Mouse (Mus musculus) lung, postnatal 0 days (tissue): ENCODE data around the gene Ptbp2. TPM values are rescaled to one million over a fixed set of nuclear protein-coding genes. Genes with fewer than 3 reads are reported as not detected.

Experiments used
- ATAC-seq: fragments of 200-750 bp; cut with Nextera tagmentation; 2 replicates; pipeline ENCODE4 v1.8.0; 2017; ENCODE audit warnings: moderate library complexity
- DNase-seq: peaks from one replicate; pipeline ENCODE4 v3.0.0-alpha.2; 2016; ENCODE audit warnings: low spot score
- H3K27ac ChIP-seq: fragments of 300-500 bp; sonication (generic); 2 replicates; pipeline ENCODE4 v1.5.1; 2014; ENCODE audit warnings: antibody characterized with exemption, mild to moderate bottlenecking, low read length, mixed read lengths
- H3K27me3 ChIP-seq: fragments of 300-500 bp; sonication (generic); replicated peaks from 2 replicates; pipeline ENCODE4 v1.6.1; 2014; ENCODE audit warnings: low read length, mixed read lengths; ENCODE audit not compliant: insufficient read depth
- H3K36me3 ChIP-seq: fragments of 300-500 bp; sonication (generic); 2 replicates; pipeline ENCODE4 v1.6.1; 2014; ENCODE audit warnings: low read length, mixed read lengths; ENCODE audit not compliant: insufficient read depth
- H3K4me1 ChIP-seq: fragments of 300-500 bp; sonication (generic); 2 replicates; pipeline ENCODE4 v1.6.1; 2014; ENCODE audit warnings: antibody characterized with exemption, low read depth, low read length, mixed read lengths; ENCODE audit not compliant: insufficient read depth
- H3K4me2 ChIP-seq: fragments of 300-500 bp; sonication (generic); replicated peaks from 2 replicates; pipeline ENCODE4 v1.6.1; 2014; ENCODE audit warnings: low read depth, mild to moderate bottlenecking, low read length, moderate library complexity, mixed read lengths
- H3K4me3 ChIP-seq: fragments of 300-500 bp; sonication (generic); 2 replicates; pipeline ENCODE4 v1.5.1; 2014; ENCODE audit warnings: low read depth, low read length
- H3K9ac ChIP-seq: fragments of 300-500 bp; sonication (generic); replicated peaks from 2 replicates; pipeline ENCODE4 v1.6.1; 2014; ENCODE audit warnings: low read depth, mild to moderate bottlenecking
- H3K9me3 ChIP-seq: fragments of 300-500 bp; sonication (generic); 2 replicates; pipeline ENCODE4 v1.6.1; 2016; ENCODE audit warnings: low read length, mixed read lengths
- CTCF ChIP-seq: IDR thresholded peaks from 2 replicates; pipeline ENCODE4 v1.5.1; 2016; ENCODE audit warnings: antibody characterized with exemption, mild to moderate bottlenecking
- EP300 ChIP-seq: IDR thresholded peaks from 2 replicates; pipeline ENCODE4 v1.6.1; 2016; ENCODE audit warnings: antibody characterized with exemption, mild to moderate bottlenecking, control low read depth
- WGBS: fragments of 180-500 bp; shearing (Covaris S2); extraction: QIAGEN DNeasy Blood & Tissue Kit; methylation state at CpG from one replicate; pipeline ENCODE4 v1.1.7; 2014; 5-methylcytosine and 5-hydroxymethylcytosine counted together
- microRNA-seq: library from miRNA; unstranded; fragments of <30 nt; microRNA quantifications from one replicate; pipeline ENCODE4, GENCODE M21; 2016
- polyA plus RNA-seq: library from polyadenylated mRNA; unstranded; fragments of >200 nt; fragmentation: Nextera tagmentation; extraction: Ambion mirVana; gene quantifications from 2 replicates; pipeline ENCODE4 v1.2.1, GENCODE M21; 2015

Ptbp2 gene
- polyA plus RNA-seq, 1 experiment from 2014 or later: 21.5 TPM

DNA sequence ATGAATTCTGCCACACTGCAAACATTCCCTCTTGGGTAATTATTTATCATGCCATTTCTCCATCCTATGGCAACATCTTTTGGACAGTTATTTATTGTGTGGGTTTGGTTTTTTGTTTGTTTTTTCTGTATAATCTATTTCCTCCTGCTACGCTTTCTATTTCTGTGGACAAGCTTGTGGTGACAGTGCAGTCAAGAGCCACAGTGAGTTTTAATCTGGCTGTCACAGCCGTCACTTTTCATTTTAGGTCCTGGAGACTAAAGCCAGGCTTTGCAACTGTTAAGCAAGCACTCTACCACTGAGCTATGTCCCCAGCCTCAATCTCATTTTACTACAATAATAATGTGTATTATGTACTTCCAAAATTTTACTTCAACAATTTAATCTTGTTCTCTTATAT lies 54.4 kb downstream of the Ptbp2 start:
- H3K27me3 ChIP-seq: no peaks in the 10 kb centered on the region
- WGBS: 87% methylated on average over 2 of the region's 2 CpGs
- H3K9me3 ChIP-seq: no peaks in the 10 kb centered on the region
- no peaks in the 10 kb centered on the region for H3K4me1 ChIP-seq
- no peak for TF ChIP-seq EP300
- no peak for TF ChIP-seq CTCF
- ATAC-seq: no peak
- no peak for DNase-seq
- no peaks in the 10 kb centered on the region for H3K36me3 ChIP-seq
- H3K4me2 ChIP-seq: no peak overlapping the region
- H3K27ac ChIP-seq: no peak overlapping the region
- no peak overlapping the region for H3K4me3 ChIP-seq
- H3K9ac ChIP-seq: no peak overlapping the region

- Histone ChIP-seq H3K4me3 (no peak overlapping the region), H3K9me3 (no peaks in the 10 kb centered on the region), H3K27me3 (no peaks in the 10 kb centered on the region), H3K4me2 (no peak overlapping the region), H3K4me1 (no peaks in the 10 kb centered on the region), H3K27ac (no peak overlapping the region), H3K36me3 (no peaks in the 10 kb centered on the region), H3K9ac (no peak overlapping the region)
- ATAC-seq: no peak
- no peak for DNase-seq
- 93% methylated on average over 5 of the region's 5 CpGs for WGBS
- TF ChIP-seq EP300: no peak
- no peak for TF ChIP-seq CTCF
Measured at GRCm38 (mm10) chr3:119712066-119712465, 72.2 kb downstream of the Ptbp2 start.

GRCm38 (mm10) chr3:119711503-119711902 lies 72.8 kb downstream of the Ptbp2 start:
- WGBS: 88% methylated on average over 3 of the region's 3 CpGs
- no peaks in the 10 kb centered on the region for H3K36me3 ChIP-seq
- H3K9ac ChIP-seq: no peak overlapping the region
- no peaks in the 10 kb centered on the region for H3K4me1 ChIP-seq
- DNase-seq (no peak), ATAC-seq (no peak)
- no peak overlapping the region for H3K4me2 ChIP-seq
- TF ChIP-seq EP300 (no peak), CTCF (no peak)
- no peak overlapping the region for H3K27ac ChIP-seq
- no peak overlapping the region for H3K4me3 ChIP-seq
- H3K27me3 ChIP-seq: no peaks in the 10 kb centered on the region
- H3K9me3 ChIP-seq: no peaks in the 10 kb centered on the region

GRCm38 (mm10) chr3:119701467-119701866 lies 82.8 kb downstream of the Ptbp2 start:
- Histone ChIP-seq H3K9ac (no peak overlapping the region), H3K4me2 (no peak overlapping the region), H3K27me3 (no peaks in the 10 kb centered on the region), H3K36me3 (no peaks in the 10 kb centered on the region), H3K4me3 (no peak overlapping the region), H3K27ac (no peak overlapping the region), H3K4me1 (no peaks in the 10 kb centered on the region), H3K9me3 (no peaks in the 10 kb centered on the region)
- DNase-seq: no peak
- WGBS: 35% methylated on average over 3 of the region's 3 CpGs
- ATAC-seq: no peak
- no peak for TF ChIP-seq EP300
- TF ChIP-seq CTCF: no peak

DNA sequence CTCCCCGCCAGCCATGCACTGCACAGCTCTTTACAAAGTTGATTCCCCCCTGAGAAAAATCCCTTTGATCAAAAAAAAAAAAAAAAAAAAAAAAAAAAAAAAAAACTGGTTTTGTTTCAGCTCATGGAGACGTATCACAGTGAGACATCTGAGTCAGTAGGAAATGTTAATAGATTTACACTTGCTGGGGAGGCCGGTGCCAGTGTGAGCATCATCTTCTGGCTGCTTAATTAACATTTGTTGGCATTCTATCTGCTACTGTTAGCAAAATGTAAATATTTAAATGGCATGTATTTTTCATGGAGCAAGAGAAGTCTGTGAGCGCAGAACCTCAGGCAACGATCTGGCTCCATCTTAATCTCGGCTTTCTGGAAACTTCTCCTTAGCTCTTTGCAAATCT lies 99.5 kb downstream of the Ptbp2 start:
- no peak overlapping the region for H3K27ac ChIP-seq
- no peaks in the 10 kb centered on the region for H3K36me3 ChIP-seq
- no peaks in the 10 kb centered on the region for H3K4me1 ChIP-seq
- no peak for TF ChIP-seq EP300
- no peak for TF ChIP-seq CTCF
- DNase-seq (no peak), ATAC-seq (no peak)
- no peaks in the 10 kb centered on the region for H3K9me3 ChIP-seq
- WGBS: 51% methylated on average over 6 of the region's 6 CpGs
- H3K4me3 ChIP-seq: no peak overlapping the region
- no peak overlapping the region for H3K9ac ChIP-seq
- H3K4me2 ChIP-seq: no peak overlapping the region
- no peaks in the 10 kb centered on the region for H3K27me3 ChIP-seq

Small RNA genes within 50 kb of the gene (microRNA-seq; reads per million reads assigned to microRNA genes)
- not detected for gene Gm24744
